ENCODE assay signal across 9 mouse cellular contexts in genomic region chr12:14150936-14151631, GRCm38 (mm10). TPM values are rescaled to one million over a fixed set of nuclear protein-coding genes. Genes with fewer than 3 reads are reported as not detected.
DNase-seq lines count a peak whose midpoint lies in the region; ATAC-seq and TF ChIP-seq lines count a peak whose summit lies in the region.
"Had no signal": no experiment of that assay in that cellular context is flagged by ENCODE, and none has a peak within 500 bp of the region (broad histone marks: within the 10 kb centered on the region; RNA-seq: fewer than 3 reads in every experiment).

No protein-coding gene starts in this region.

- H3K27me3 ChIP-seq in hindbrain, embryonic 15.5 days = no peaks in the 10 kb centered on the region
- no peaks in the 10 kb centered on the region for H3K27me3 ChIP-seq in stomach, postnatal 0 days (ENCODE audit: control insufficient read depth, insufficient read depth, low read length)
- H3K27me3 ChIP-seq: Patski had no signal

- peak; percentile 12; the same call in 1 of the 2 replicates for ATAC-seq in hindbrain, embryonic 15.5 days (ENCODE audit: low FRiP score, low read depth)
- ATAC-seq in stomach, postnatal 0 days (ENCODE audit: low FRiP score, low TSS enrichment) = peak; percentile 75

- H3K9me3 ChIP-seq in hindbrain, embryonic 15.5 days = no peaks in the 10 kb centered on the region
- no peaks in the 10 kb centered on the region for H3K9me3 ChIP-seq in stomach, postnatal 0 days (ENCODE audit: control insufficient read depth, low read length)

- no peaks in the 10 kb centered on the region for H3K36me3 ChIP-seq in hindbrain, embryonic 15.5 days
- H3K36me3 ChIP-seq in stomach, postnatal 0 days (ENCODE audit: control insufficient read depth, insufficient read depth, low read length) = no peaks in the 10 kb centered on the region

- TF ChIP-seq POLR2A in embryonic fibroblast, embryonic 13.5 days (IDR thresholded peaks at IDR 0.05; ENCODE audit: low read depth, low read length) = no peak

- peak overlapping the region; percentile 85 for H3K4me2 ChIP-seq in hindbrain, embryonic 15.5 days
- H3K4me2 ChIP-seq in stomach, postnatal 0 days (replicated peaks; ENCODE audit: low read depth) = peak overlapping the region; percentile 85

- no peak overlapping the region for H3K27ac ChIP-seq in embryonic fibroblast, embryonic 13.5 days (ENCODE audit: insufficient read depth, low read length)
- peak overlapping the region; percentile 80 for H3K27ac ChIP-seq in hindbrain, embryonic 15.5 days (replicated peaks)
- peak overlapping the region; percentile 82; the same call in 1 of the 2 replicates for H3K27ac ChIP-seq in stomach, postnatal 0 days (replicated peaks)

- H3K9ac ChIP-seq in hindbrain, embryonic 15.5 days = peak overlapping the region; percentile 79
- H3K9ac ChIP-seq in stomach, postnatal 0 days (ENCODE audit: low read length) = peak overlapping the region; percentile 63

- peak overlapping the region; percentile 67; the same call in 1 of the 2 replicates for H3K4me3 ChIP-seq in embryonic fibroblast, embryonic 13.5 days (ENCODE audit: insufficient read depth, low read length)
- H3K4me3 ChIP-seq in hindbrain, embryonic 15.5 days = peak overlapping the region; percentile 64
- peak overlapping the region; percentile 54 for H3K4me3 ChIP-seq in stomach, postnatal 0 days (ENCODE audit: low read depth, low read length)

- H3K4me1 ChIP-seq in embryonic fibroblast, embryonic 13.5 days (ENCODE audit: control insufficient read depth, insufficient read depth, low read length) = no peaks in the 10 kb centered on the region
- H3K4me1 ChIP-seq in hindbrain, embryonic 15.5 days (replicated peaks) = peaks cover 29% of the 10 kb centered on the region
- no peaks in the 10 kb centered on the region; the same call in 1 of the 2 replicates for H3K4me1 ChIP-seq in stomach, postnatal 0 days (replicated peaks; ENCODE audit: control insufficient read depth, insufficient read depth)

- TF ChIP-seq CTCF in embryonic fibroblast, embryonic 13.5 days (IDR thresholded peaks at IDR 0.05; ENCODE audit: borderline replicate concordance, insufficient read depth, low read length) = no peak
- TF ChIP-seq CTCF in stomach, postnatal 0 days (IDR thresholded peaks at IDR 0.05; ENCODE audit: low read depth) = no peak

- DNase-seq in ovary, postnatal 14 days (ENCODE audit: low spot score) = peak; percentile 9
- no peak for DNase-seq in ovary, adult 18-20 months (ENCODE audit: low spot score)
- peak; percentile 48 to 70 for DNase-seq in left cerebral cortex, adult 18-20 months (ENCODE audit: low spot score in 2 of 2)
- DNase-seq in lung, postnatal 4 days = peak; percentile 6 to 21
- DNase-seq in stomach, postnatal 0 days (ENCODE audit: low spot score) = peak; percentile 63
- no peak for DNase-seq in spleen, adult 12 weeks (ENCODE audit: low spot score)

- WGBS in hindbrain, embryonic 15.5 days = 2% methylated on average over 19 of the region's 19 CpGs
- WGBS in stomach, postnatal 0 days = 7% methylated on average over 19 of the region's 19 CpGs

- TF ChIP-seq EP300 in stomach, postnatal 0 days (optimal IDR thresholded peaks at IDR 0.05) = no peak

RNA-seq across cellular contexts. Expression of gene Fam84a, which starts 0.8 kb away (rescaled TPM):
- 0.33 and 0.38 TPM in 2 replicates for polyA plus RNA-seq in embryonic fibroblast, embryonic 13.5 days (2011; ENCODE audit: insufficient read length, low read depth, missing spikeins)
- polyA plus RNA-seq in hindbrain, embryonic 15.5 days (2015; fragmentation: Nextera tagmentation; extraction: Ambion mirVana) = 69.2 and 87.8 TPM in 2 replicates
- total RNA-seq in left cerebral cortex, adult 18-20 months (2021) = 10 to 100 TPM; 76.8 to 78.8 TPM
- 29.3 and 32.8 TPM in 2 replicates for polyA plus RNA-seq in stomach, postnatal 0 days (2015; fragmentation: Nextera tagmentation; extraction: Ambion mirVana)

Comparison
In these comparisons a context has a peak if more than half of its experiments do, and no peak if none do; other contexts are left out.
1. DNase-seq: peak in ovary, postnatal 14 days (single experiment), left cerebral cortex, adult 18-20 months (2 of 2), lung, postnatal 4 days (2 of 2) and stomach, postnatal 0 days (single experiment); none in ovary, adult 18-20 months (single experiment) and spleen, adult 12 weeks (single experiment).
2. RNA of gene Fam84a, which starts 0.8 kb away (polyA plus RNA-seq): 69.2 to 87.8 TPM in hindbrain, embryonic 15.5 days and 29.3 to 32.8 TPM in stomach, postnatal 0 days; 0.33 to 0.38 TPM in embryonic fibroblast, embryonic 13.5 days; every median in the first group is over 10 times any median in the second.
3. Peak in every context shown above with its lines, with median percentiles within 50 percentile points of each other: H3K4me3 ChIP-seq.